Mouse (Mus musculus) gastrocnemius, adult 2 months (tissue): Measurements from ENCODE around the gene Gm37240. TPM values are rescaled to one million over a fixed set of nuclear protein-coding genes. Genes with fewer than 3 reads are reported as not detected.

ENCODE experiments used
- DNase-seq: peaks from one replicate; pipeline ENCODE4 v3.0.0; 2022
- H3K27ac ChIP-seq: fragments of 200-600 bp; 2 replicates; pipeline ENCODE4 v1.8.1; 2022; ENCODE audit warnings: mild to moderate bottlenecking
- H3K4me3 ChIP-seq: fragments of 200-600 bp; 2 replicates; pipeline ENCODE4 v1.8.1; 2022; ENCODE audit warnings: mild to moderate bottlenecking, moderate library complexity
- CTCF ChIP-seq: fragments of 200-600 bp; IDR thresholded peaks from 2 replicates; pipeline ENCODE4 v1.8.1; 2022; ENCODE audit warnings: antibody characterized with exemption, mild to moderate bottlenecking, moderate library complexity
- intact Hi-C: fragments of 180-260 bp; cut with DNase I; formaldehyde crosslinking; loops from one replicate; pipeline ENCODE4 v1.15.1; 2025
- total RNA-seq, 2 experiments: library from RNA; stranded (reverse); gene quantifications; 2 replicates each; pipeline ENCODE4 v1.2.3; 2021

Gm37240 gene
- total RNA-seq, 2 experiments from 2014 or later = 34.5 to 37.4 TPM

GRCm38 (mm10) chr3:85812010-85812409, 75.3 kb downstream of the Gm37240 start:
- DNase-seq = no peak
- H3K27ac ChIP-seq = peak overlapping the region; percentile 74
- no peak overlapping the region for H3K4me3 ChIP-seq
- TF ChIP-seq CTCF = no peak
- intact Hi-C loops = no loop called here

GRCm38 (mm10) chr3:85793166-85793565, 94.2 kb downstream of the Gm37240 start:
- intact Hi-C loops = no loop called here
- no peak overlapping the region for H3K4me3 ChIP-seq
- no peak for TF ChIP-seq CTCF
- DNase-seq = no peak
- no peak overlapping the region for H3K27ac ChIP-seq

- DNase-seq = no peak
- Histone ChIP-seq H3K4me3 (no peak overlapping the region), H3K27ac (no peak overlapping the region)
- TF ChIP-seq CTCF = no peak
- intact Hi-C loops = no loop called here
Observed at GRCm38 (mm10) chr3:85789748-85790147, 97.6 kb downstream of the Gm37240 start.

- no peak for TF ChIP-seq CTCF
- Histone ChIP-seq H3K27ac (no peak overlapping the region), H3K4me3 (no peak overlapping the region)
- intact Hi-C loops = no loop called here
- no peak for DNase-seq
Observed at GRCm38 (mm10) chr3:85786501-85786900, 100.8 kb downstream of the Gm37240 start.

GRCm38 (mm10) chr3:85780906-85781305, 106.4 kb downstream of the Gm37240 start:
- Histone ChIP-seq H3K4me3 (no peak overlapping the region), H3K27ac (peak overlapping the region; percentile 40; the same call in 1 of the 2 replicates)
- TF ChIP-seq CTCF = no peak
- DNase-seq = peak; percentile 59
- intact Hi-C loops = no loop called here

GRCm38 (mm10) chr3:85780332-85780731, 107.0 kb downstream of the Gm37240 start:
- H3K4me3 ChIP-seq = no peak overlapping the region
- H3K27ac ChIP-seq = no peak overlapping the region; the same call in 1 of the 2 replicates
- no peak for TF ChIP-seq CTCF
- intact Hi-C loops = no loop called here
- no peak for DNase-seq

GRCm38 (mm10) chr3:85777841-85778240, 109.5 kb downstream of the Gm37240 start:
- intact Hi-C loops = no loop called here
- no peak for DNase-seq
- no peak for TF ChIP-seq CTCF
- H3K27ac ChIP-seq = no peak overlapping the region
- H3K4me3 ChIP-seq = no peak overlapping the region

GRCm38 (mm10) chr3:85777356-85777755, 110.0 kb downstream of the Gm37240 start:
- TF ChIP-seq CTCF = no peak
- DNase-seq = no peak
- intact Hi-C loops = no loop called here
- Histone ChIP-seq H3K4me3 (no peak overlapping the region), H3K27ac (no peak overlapping the region)

- no peak for TF ChIP-seq CTCF
- DNase-seq = no peak
- no peak overlapping the region for H3K4me3 ChIP-seq
- intact Hi-C loops = no loop called here
- no peak overlapping the region for H3K27ac ChIP-seq
Observed at GRCm38 (mm10) chr3:85776707-85777106, 110.6 kb downstream of the Gm37240 start.

- DNase-seq = no peak
- TF ChIP-seq CTCF = no peak
- intact Hi-C loops = no loop called here
- H3K4me3 ChIP-seq = no peak overlapping the region
- no peak overlapping the region for H3K27ac ChIP-seq
Observed at GRCm38 (mm10) chr3:85776126-85776525, 111.2 kb downstream of the Gm37240 start.

- no peak overlapping the region for H3K27ac ChIP-seq
- intact Hi-C loops = no loop called here
- H3K4me3 ChIP-seq = no peak overlapping the region
- no peak for TF ChIP-seq CTCF
- no peak for DNase-seq
Observed at GRCm38 (mm10) chr3:85773886-85774285, 113.4 kb downstream of the Gm37240 start.

- peak; percentile 33; the same call in 1 of the 2 replicates for TF ChIP-seq CTCF
- Histone ChIP-seq H3K27ac (no peak overlapping the region), H3K4me3 (no peak overlapping the region)
- intact Hi-C loops = no loop called here
- DNase-seq = no peak
Observed at GRCm38 (mm10) chr3:85773425-85773824, 113.9 kb downstream of the Gm37240 start.

GRCm38 (mm10) chr3:85764937-85765337, 122.4 kb downstream of the Gm37240 start:
- Histone ChIP-seq H3K4me3 (no peak overlapping the region), H3K27ac (peak overlapping the region; percentile 40)
- intact Hi-C loops = no loop called here
- no peak for TF ChIP-seq CTCF
- DNase-seq = no peak

- intact Hi-C loops = no loop called here
- H3K27ac ChIP-seq = no peak overlapping the region
- TF ChIP-seq CTCF = no peak
- no peak overlapping the region for H3K4me3 ChIP-seq
- no peak for DNase-seq
Observed at GRCm38 (mm10) chr3:85764008-85764834, 123.1 kb downstream of the Gm37240 start.
